Mouse (Mus musculus) T-helper 17 cell (primary cell): ENCODE measurements at regions not wholly inside any gene's neighbourhood (a gene's known extent, or its start where the extent isn't known, plus 50 kb on each side); places are given as distances from the start of the nearest gene placed in this dataset.

Source experiments
- in situ Hi-C, 2 experiments: fragments of 300-600 bp; cut with MboI, MseI; formaldehyde crosslinking; loops; 1 replicate in 1 of 2; 2 replicates in 1 of 2; pipeline ENCODE4 v1.15.1; 2025; ENCODE audit warnings: high pct_unique_total_duplicates in 2 of 2

GRCm38 (mm10) chr11:17620462-17621248 is 333.0 kb downstream of the Etaa1 start:
- in situ Hi-C loops = loop anchor here in 1 of 2 experiments (10.0 kb wide), 1 partner anchor 774 kb away; no protein-coding TSS in a partner anchor

GRCm38 (mm10) chr11:17629541-17630171 is 324.0 kb downstream of the Etaa1 start:
- in situ Hi-C loops = loop anchor here in 1 of 2 experiments (10.0 kb wide), 1 partner anchor 765 kb away; no protein-coding TSS in a partner anchor

- in situ Hi-C loops = no loop called here
Measured at GRCm38 (mm10) chr11:17630172-17630553, 323.5 kb downstream of the Etaa1 start.

- in situ Hi-C loops = no loop called here
Measured at GRCm38 (mm10) chr11:17637158-17637557, 316.5 kb downstream of the Etaa1 start.

- in situ Hi-C loops = no loop called here
Measured at GRCm38 (mm10) chr11:17639922-17640321, 313.8 kb downstream of the Etaa1 start.

- in situ Hi-C loops = no loop called here
Measured at GRCm38 (mm10) chr11:17647441-17647840, 306.2 kb downstream of the Etaa1 start.

- in situ Hi-C loops = no loop called here
Measured at GRCm38 (mm10) chr11:17651389-17652156, 302.1 kb downstream of the Etaa1 start.

GRCm38 (mm10) chr11:17655840-17656239 is 297.8 kb downstream of the Etaa1 start:
- in situ Hi-C loops = no loop called here

GRCm38 (mm10) chr11:17657720-17658119 is 296.0 kb downstream of the Etaa1 start:
- in situ Hi-C loops = no loop called here

- in situ Hi-C loops = no loop called here
Measured at GRCm38 (mm10) chr11:17658289-17658688, 295.4 kb downstream of the Etaa1 start.

- in situ Hi-C loops = no loop called here
Measured at GRCm38 (mm10) chr11:17658717-17659116, 295.0 kb downstream of the Etaa1 start.

GRCm38 (mm10) chr11:17663893-17664292 is 289.8 kb downstream of the Etaa1 start:
- in situ Hi-C loops = no loop called here

- in situ Hi-C loops = no loop called here
Measured at GRCm38 (mm10) chr11:17665624-17666552, 287.8 kb downstream of the Etaa1 start.

- in situ Hi-C loops = no loop called here
Measured at GRCm38 (mm10) chr11:17680998-17681397, 272.7 kb downstream of the Etaa1 start.

- in situ Hi-C loops = no loop called here
Measured at GRCm38 (mm10) chr11:17685711-17686113, 268.0 kb downstream of the Etaa1 start.

- in situ Hi-C loops = no loop called here
Measured at GRCm38 (mm10) chr11:17686806-17687205, 266.9 kb downstream of the Etaa1 start.

GRCm38 (mm10) chr11:17694145-17694544 is 259.5 kb downstream of the Etaa1 start:
- in situ Hi-C loops = no loop called here

- in situ Hi-C loops = loop anchor here in 1 of 2 experiments (25.0 kb wide), 1 partner anchor 1946 kb away; no protein-coding TSS in a partner anchor
Measured at GRCm38 (mm10) chr11:17708769-17709168, 244.9 kb downstream of the Etaa1 start.

GRCm38 (mm10) chr11:17722051-17722450 is 231.6 kb downstream of the Etaa1 start:
- in situ Hi-C loops = loop anchor here in 1 of 2 experiments (25.0 kb wide), 1 partner anchor 1960 kb away; no protein-coding TSS in a partner anchor

GRCm38 (mm10) chr11:17727258-17728034 is 226.2 kb downstream of the Etaa1 start:
- in situ Hi-C loops = no loop called here
